Mouse (Mus musculus) lung, adult 2 months (tissue): Measurements from ENCODE around the gene Sfn. TPM values are rescaled to one million over a fixed set of nuclear protein-coding genes. Genes with fewer than 3 reads are reported as not detected.
A peak's percentile ranks its signal among the peaks of the same experiment; 100 is the strongest.

Source experiments
- DNase-seq: peaks from one replicate; pipeline ENCODE4 v3.0.0; 2022
- H3K4me1 ChIP-seq: fragments of 200-500 bp; 2 replicates; pipeline ENCODE4 v1.6.1; 2011; ENCODE audit warnings: low read length; ENCODE audit not compliant: control insufficient read depth, insufficient read depth
- H3K4me3 ChIP-seq: fragments of 200-500 bp; replicated peaks from 2 replicates; pipeline ENCODE3; 2011; ENCODE audit warnings: low read depth, mild to moderate bottlenecking, control low read depth, low read length; ENCODE audit errors: extremely low read depth
- CTCF ChIP-seq: fragments of 200-500 bp; IDR thresholded peaks from 2 replicates; pipeline ENCODE4 v1.5.1; 2011; ENCODE audit warnings: mild to moderate bottlenecking, low read length, control low read depth; ENCODE audit not compliant: insufficient read depth
- POLR2A ChIP-seq: fragments of 200-500 bp; IDR thresholded peaks from 2 replicates; pipeline ENCODE4 v1.6.1; 2011; ENCODE audit warnings: low read depth, mild to moderate bottlenecking, control low read depth, low read length, borderline replicate concordance; ENCODE audit errors: extremely low read depth
- WGBS: fragments of 180-500 bp; shearing (Covaris S2); methylation state at CpG from one replicate; pipeline ENCODE4 v1.1.7; 2018; 5-methylcytosine and 5-hydroxymethylcytosine counted together
- polyA plus RNA-seq: library from polyadenylated mRNA; depleted of rRNA; stranded (reverse); fragments of >200 nt; gene quantifications from 2 replicates; pipeline ENCODE4 v1.2.3, GENCODE M21; 2012

The Sfn gene
- polyA plus RNA-seq, 1 experiment: 107 TPM

DNA sequence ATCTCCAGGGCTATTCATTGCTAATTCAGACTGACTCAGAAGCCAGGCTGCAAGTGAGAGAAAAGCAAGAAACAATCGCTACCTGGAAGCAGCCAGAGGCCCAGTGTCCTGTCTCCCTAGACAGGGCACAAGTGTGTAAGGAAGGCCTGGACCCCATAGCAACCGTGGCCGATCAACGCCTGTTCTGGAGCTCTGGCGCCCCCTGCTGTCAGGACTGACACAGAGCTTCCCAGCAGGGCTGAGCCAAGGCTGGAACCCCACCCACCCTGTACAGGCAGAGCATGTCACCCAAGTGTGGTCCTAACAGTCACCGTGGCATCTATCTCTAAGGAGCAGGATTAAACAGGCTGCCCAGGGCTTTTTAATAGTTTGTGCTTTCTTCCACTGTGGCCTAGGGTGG, 7.8 kb upstream of the Sfn start:
- 7% methylated on average over 6 of the region's 6 CpGs for WGBS
- peaks cover 11% of the 10 kb centered on the region for H3K4me1 ChIP-seq
- TF ChIP-seq POLR2A (no peak), CTCF (peak; percentile 87)
- DNase-seq: peak; percentile 89
- no peak overlapping the region for H3K4me3 ChIP-seq

DNA sequence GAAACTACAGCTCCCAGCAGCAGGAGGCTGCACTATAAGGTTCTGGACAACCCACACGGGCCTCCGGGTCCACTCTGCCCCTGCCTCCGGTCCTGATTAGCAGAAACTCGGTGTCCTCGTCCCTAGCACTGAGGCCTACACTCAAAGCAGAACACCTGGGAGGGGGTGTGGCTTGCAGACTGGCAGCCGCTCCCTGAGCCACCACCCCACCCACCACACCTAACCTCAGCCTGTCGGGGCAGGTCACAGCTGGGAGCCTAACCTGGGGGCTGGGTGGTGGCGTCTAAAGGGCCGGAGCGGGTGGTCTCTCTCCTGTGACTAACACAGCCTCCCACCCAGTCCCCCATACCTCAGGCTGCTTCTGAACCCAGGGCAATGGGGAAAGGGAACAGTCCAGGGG, 5.3 kb upstream of the Sfn start:
- no peaks in the 10 kb centered on the region; the same call in 1 of the 2 replicates for H3K4me1 ChIP-seq
- WGBS: 75% methylated on average over 10 of the region's 10 CpGs
- H3K4me3 ChIP-seq: no peak overlapping the region
- DNase-seq: no peak
- TF ChIP-seq CTCF (no peak), POLR2A (no peak)

DNA sequence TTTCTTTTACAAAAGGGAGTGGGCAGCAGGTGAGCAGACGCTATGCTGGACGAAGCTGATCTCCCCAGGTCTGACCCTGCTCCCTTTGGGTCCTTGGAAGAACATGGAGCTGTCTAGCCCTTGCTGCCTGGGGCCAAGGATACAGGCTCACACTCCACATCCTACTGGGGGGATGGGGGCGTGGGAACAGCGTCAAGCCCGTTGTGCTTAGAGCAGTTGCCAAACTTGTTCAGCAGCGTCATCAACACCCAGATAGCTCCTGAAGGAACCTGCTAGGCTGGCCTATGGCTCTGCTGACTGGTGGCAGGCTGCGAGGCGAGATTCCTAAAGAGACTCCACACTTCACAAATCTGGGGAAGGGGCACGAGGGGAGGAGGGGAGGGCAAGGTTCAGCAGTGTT, 3.4 kb upstream of the Sfn start:
- 58% methylated on average over 9 of the region's 9 CpGs for WGBS
- H3K4me1 ChIP-seq: no peaks in the 10 kb centered on the region; the same call in 1 of the 2 replicates
- TF ChIP-seq POLR2A: no peak
- no peak for TF ChIP-seq CTCF
- DNase-seq: no peak
- H3K4me3 ChIP-seq: no peak overlapping the region

DNA sequence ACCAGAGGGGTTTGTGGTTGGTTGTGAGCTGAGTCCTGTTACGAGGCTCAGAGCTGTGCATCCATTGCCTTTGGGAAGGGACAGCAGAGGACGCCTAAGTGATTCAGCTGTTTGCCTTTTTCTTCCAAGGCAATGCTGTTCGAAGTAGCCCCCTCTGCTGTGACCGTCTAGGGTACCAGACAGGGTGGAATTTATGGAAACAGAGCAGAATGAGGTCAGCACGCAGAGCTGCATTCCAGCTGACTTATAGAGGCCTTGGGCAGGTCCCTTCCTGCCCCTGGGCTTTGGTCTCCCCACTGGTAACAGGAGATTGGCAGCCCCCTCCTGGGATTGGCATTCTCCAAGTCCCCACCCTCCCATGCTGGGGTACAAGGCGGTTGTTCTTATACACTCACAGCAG, 2.9 kb upstream of the Sfn start:
- no peak for DNase-seq
- TF ChIP-seq CTCF: no peak
- no peak for TF ChIP-seq POLR2A
- H3K4me3 ChIP-seq: no peak overlapping the region
- no peaks in the 10 kb centered on the region; the same call in 1 of the 2 replicates for H3K4me1 ChIP-seq
- 73% methylated on average over 6 of the region's 6 CpGs for WGBS

DNA sequence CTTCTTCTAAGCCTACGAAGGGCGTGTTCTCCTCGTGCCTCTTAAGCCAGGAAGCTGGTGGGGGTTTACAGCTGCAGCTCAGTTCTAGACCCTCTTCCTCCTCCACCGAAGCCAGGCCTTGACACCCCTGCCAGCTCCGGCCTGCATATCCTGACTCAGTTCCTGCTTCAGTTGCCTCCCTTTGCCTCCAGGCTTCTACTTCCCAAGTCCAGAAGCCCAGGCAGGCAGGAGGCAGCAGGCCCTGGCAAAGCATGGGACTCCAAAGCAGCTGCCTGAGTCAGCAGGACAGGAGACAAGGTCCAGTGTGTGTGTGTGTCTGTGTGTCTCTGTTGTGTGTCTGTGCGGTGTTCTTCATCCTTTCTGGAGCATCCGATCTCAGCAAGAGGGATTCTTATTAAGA, 2.2 kb upstream of the Sfn start:
- Histone ChIP-seq H3K4me1 (no peaks in the 10 kb centered on the region; the same call in 1 of the 2 replicates), H3K4me3 (no peak overlapping the region)
- WGBS: 59% methylated on average over 7 of the region's 7 CpGs
- DNase-seq: no peak
- TF ChIP-seq POLR2A (no peak), CTCF (no peak)

DNA sequence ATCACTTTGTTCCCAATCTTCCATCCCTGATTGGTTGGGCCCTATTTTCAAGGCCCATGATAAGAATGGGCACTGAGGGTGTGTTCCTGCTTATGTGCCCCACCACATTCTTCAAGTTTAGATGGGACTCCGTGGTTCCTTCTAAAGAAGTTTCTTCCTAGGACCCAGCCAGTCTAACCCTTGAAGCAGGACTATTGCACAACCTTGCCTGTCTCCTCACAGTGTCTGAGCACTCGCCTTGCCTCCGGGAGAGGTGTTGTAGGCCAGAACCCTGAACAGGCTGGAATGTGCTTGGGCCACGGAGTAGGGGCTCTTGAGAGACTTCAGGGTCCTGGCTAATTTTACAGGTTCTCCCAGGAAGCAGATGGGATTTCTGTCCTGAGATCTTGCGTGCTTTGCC, 1.1 kb upstream of the Sfn start:
- 72% methylated on average over 5 of the region's 5 CpGs for WGBS
- H3K4me1 ChIP-seq: peaks cover 6% of the 10 kb centered on the region
- DNase-seq: no peak
- no peak overlapping the region for H3K4me3 ChIP-seq
- TF ChIP-seq CTCF: no peak
- TF ChIP-seq POLR2A: no peak

- Histone ChIP-seq H3K4me3 (no peak overlapping the region), H3K4me1 (peaks cover 6% of the 10 kb centered on the region)
- no peak for DNase-seq
- TF ChIP-seq POLR2A (no peak), CTCF (no peak)
- 12% methylated on average over 9 of the region's 9 CpGs for WGBS
Measured at GRCm38 (mm10) chr4:133600306-133600705, 1.7 kb downstream of the Sfn start.

DNA sequence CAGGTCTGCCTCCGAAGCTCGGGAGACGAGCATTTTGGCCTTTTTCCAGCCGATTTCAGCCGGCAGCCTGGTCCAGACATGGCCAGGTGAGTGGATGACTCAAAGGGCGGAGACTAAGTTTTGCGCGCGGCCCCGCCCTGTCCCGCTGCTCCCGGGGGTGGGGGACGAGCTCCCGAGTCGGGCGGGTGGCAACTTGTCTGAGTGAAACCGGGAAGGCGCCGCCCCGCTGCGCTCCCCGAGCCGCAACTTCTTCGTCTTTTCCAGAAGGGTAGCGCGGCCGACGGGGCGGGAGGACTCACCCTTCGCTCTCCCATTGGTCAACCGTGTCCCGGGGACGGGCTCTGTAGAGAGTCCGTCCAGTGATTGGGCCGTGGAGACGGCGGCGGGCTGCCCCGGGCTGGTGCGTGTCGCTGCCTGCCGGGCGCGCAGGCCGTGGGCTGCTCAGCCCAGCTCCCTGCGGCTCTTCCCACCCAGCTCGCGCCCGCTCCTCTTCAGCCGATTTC, 2.3 kb downstream of the Sfn start:
- TF ChIP-seq POLR2A (peak; percentile 25; the same call in 1 of the 2 replicates), CTCF (no peak)
- 1% methylated on average over 50 of the region's 50 CpGs for WGBS
- Histone ChIP-seq H3K4me1 (peaks cover 6% of the 10 kb centered on the region), H3K4me3 (peak overlapping the region; percentile 77)
- DNase-seq: peak; percentile 89

GRCm38 (mm10) chr4:133599116-133599515, 2.9 kb downstream of the Sfn start:
- DNase-seq: no peak
- peaks cover 6% of the 10 kb centered on the region for H3K4me1 ChIP-seq
- H3K4me3 ChIP-seq: peak overlapping the region; percentile 77
- TF ChIP-seq POLR2A: no peak
- no peak for TF ChIP-seq CTCF
- 18% methylated on average over 7 of the region's 7 CpGs for WGBS

- Histone ChIP-seq H3K4me3 (no peak overlapping the region), H3K4me1 (peaks cover 6% of the 10 kb centered on the region)
- DNase-seq: no peak
- 38% methylated on average over 4 of the region's 4 CpGs for WGBS
- TF ChIP-seq POLR2A (no peak), CTCF (no peak)
Measured at GRCm38 (mm10) chr4:133598616-133599015, 3.4 kb downstream of the Sfn start.

GRCm38 (mm10) chr4:133596084-133596483, 5.9 kb downstream of the Sfn start:
- no peak overlapping the region for H3K4me3 ChIP-seq
- no peak for DNase-seq
- H3K4me1 ChIP-seq: peaks cover 6% of the 10 kb centered on the region
- TF ChIP-seq POLR2A (no peak), CTCF (no peak)
- 67% methylated on average over 6 of the region's 6 CpGs for WGBS
